Mouse (Mus musculus) thymus, postnatal 36 days (tissue): ENCODE data around the gene Ank3.
A peak's percentile ranks its signal among the peaks of the same experiment; 100 is the strongest.

ENCODE experiments used
- DNase-seq, 2 experiments: peaks; one replicate each; pipeline ENCODE4 v3.0.0; 2022; ENCODE audit warnings: mixed read lengths in 2 of 2

Ank3 gene

DNA sequence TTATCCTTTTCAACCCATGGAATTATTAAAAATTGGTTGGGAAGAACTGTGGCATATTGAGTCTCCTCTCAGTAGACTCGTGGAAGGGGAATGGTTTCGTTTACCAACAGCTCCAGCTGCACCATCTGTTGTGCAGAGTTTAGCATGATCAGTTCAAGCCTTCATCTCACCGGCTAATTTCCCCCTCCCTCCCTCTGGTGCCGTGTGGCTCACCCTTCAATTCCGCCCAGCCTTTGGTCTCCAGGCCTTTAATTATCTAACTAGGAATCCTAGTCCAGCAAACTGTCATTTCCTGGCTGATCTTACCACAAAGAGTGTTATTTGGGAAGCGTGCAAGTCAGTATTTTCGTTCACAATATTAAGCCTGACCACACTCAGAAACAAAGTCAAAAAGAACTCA lies 393.4 kb downstream of the Ank3 start:
- no peak for DNase-seq

DNA sequence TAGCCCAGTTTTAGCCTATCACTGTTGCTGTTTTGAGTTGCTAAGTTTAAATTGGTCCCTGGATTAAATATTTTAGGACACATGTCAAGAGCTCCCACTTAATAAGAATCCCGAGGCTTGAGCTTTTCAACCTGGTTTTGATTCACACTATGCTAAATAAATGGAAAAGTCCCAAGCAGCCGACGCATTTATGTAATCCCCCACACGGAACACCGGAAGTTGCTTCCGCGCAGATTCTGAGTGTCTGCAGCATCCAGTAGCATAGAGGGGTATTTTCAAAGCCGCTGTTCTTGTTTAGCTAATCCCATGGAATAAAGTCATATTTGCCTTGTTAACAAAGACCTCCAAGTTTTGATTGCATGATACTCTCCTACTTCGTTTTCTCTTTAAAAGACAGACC lies 393.8 kb downstream of the Ank3 start:
- no peak for DNase-seq

DNA sequence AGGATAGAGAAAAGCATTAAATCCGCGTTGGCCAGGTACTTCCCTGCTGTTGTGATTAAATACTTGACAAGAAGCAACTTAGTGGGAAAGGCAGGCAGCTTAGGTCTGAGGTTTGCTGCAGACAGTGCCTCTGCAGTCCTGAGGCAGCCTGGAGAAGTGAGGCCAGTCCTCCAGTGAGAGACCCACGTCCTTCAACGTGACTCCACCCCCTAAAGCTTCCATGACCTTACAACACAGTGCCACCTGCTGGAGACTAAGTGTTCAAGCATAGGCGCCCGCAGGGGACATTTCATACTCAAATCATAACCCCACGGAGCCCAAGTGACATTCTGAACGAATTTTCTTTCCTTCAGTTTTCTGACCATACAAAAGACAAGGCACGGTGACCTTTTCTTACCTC lies 394.5 kb downstream of the Ank3 start:
- DNase-seq, result peak; percentile 8 to 19

DNA sequence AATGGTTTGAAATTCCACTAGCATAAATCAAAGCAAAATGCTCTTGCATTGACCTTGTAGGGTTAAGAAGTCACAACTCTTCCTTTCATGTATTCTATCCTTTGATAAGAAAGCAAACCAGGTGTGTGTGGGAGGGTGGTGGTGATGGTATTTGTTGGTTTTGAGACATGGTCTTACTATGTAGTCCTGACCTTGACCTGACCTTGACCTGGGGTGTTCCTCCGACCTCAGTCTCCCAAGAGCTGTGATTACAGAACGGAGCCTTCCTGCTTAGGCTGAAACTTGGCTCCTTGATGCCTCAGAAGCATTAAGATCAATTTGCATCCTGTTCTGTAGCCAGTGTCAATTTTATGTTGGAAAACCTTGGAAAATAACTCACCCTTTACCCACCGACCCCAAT lies 397.1 kb downstream of the Ank3 start:
- DNase-seq, result no peak

DNA sequence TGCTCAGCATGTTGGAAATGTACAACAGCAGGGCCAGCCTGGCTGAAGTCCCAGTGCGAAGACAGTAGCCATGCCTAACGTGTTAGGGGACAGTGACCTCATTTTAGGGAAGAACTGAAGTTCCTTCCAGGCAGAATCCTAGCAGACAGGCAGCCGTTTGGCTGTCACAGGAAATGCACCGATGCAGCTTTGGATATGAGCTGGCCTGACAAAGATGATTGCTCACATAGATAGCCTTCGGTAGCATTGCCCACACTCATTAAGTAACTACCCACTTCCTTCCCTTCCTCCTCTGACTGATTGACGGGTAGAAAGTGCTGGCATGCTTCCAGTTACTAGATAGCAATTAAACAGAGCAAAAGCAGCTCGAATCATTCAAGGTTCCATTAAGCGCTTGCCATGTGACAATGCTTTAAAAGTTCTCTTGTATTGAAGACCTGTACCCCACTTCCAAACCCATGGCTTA lies 397.9 kb downstream of the Ank3 start:
- DNase-seq, result no peak

DNA sequence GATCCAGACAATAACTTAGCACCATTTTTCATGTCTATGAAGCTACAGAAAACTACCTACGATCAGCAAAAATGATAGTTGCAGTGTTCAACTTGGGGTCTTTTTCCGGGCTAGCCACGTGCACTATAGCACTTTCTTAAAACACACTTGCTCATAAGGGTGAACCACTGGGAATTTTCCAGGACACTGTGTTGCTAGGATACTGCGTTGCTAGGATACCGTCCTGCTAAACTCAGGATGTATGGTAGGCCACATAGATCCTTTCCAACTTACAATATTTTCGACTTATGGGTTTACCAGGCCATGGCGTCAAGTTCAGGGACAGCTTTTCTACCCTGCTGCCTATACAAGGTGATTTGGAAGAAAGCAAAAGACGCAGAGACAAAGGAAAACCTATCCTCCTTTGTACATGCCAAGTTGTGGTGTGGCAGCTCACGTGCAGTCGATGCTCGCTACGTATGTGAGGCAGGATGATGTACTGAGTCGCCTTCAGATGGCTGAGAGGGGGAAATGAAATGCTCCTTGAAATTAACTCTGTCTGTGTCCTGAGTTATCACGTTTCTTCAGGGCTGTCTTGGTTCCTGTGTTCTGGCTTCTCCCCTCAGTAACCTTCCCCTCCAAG lies 404.7 kb downstream of the Ank3 start:
- DNase-seq, result no peak

DNA sequence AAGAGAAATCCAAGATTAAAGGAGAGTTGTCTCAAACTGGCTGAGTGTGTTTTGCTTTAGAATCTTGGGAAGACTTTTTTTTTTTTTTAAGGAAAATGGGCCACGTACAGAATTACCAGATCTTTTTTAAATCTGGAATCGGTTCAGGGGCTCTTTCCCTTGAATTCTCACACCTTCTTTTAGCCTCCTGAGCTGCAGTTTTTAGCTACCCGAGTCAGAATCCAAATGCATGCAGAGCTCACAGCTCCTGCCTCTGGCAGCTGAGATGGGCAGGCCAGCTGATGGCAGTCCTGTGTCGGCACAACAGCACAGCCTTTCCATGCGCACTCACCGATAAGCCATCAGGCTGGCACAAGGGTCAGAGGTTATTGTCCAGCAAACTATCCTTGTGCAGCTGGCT lies 406.0 kb downstream of the Ank3 start:
- DNase-seq, result no peak

DNA sequence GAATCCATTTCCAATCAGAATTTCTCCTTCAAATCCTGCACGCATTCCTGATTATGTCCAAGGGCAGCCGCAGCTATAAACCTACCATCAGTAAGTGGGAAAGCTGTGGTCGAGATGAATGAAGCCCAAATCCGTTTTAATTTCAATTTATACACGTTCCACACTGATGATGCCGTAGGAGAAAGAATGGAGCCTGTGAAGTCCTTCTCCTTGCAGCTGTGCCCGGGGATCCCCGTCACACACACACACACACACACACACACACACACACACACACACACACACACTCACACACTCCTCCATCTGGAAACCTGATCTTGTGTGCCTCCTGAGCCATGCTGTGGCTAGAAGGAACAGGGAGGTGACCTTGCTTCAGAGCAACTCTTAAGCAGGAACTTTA lies 412.2 kb downstream of the Ank3 start:
- no peak for DNase-seq

DNA sequence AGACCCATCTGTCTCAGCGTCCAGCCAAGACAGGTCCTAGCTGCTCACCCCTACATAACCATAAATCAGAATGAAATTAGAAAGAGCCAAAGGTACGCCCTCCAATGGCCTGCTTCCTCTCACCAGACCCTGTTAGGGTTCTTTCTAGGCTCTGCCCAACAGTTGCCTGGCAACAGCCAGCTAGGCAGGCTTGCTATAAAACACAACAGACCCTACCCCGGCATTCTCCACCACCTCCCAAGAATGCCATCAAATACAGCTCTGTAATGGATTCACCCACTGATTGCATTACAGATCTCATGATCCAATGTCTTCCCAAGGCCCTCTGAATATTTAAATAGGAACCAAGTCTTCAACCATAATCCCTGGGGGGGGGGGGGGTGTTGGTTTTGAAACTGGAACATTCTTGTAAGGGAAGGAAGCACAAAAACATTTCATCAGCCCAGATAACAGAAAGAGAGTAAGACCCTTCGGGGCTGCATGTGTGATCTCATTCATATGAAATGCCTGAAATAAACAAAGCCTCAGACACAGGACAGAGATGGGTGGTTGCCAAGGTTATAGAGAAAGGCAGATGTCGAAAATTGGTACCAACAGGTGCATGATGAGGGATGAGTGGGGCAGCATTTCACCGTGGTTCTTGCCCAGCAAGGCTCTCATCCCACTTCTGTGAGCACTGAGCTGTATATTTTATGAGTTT lies 415.4 kb downstream of the Ank3 start:
- DNase-seq, result no peak

DNA sequence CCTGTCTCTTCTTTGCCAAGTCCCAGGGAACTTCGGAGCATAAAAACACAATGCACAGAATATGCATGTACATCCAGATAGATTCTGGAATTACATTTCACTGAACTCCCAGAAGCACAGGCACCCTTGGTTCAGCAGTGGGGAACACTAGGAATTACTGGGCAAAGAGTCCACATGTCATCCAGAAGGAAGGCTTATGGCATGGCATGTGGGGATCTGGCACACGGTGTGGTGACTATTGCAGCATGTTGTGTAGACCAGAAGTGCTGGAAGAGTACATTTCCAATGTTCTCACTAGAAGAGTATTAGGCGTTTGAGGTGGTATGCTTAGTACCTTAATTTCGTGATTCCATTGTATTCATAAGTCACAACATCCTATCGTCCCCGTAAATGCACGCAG lies 422.7 kb downstream of the Ank3 start:
- DNase-seq, result no peak

DNA sequence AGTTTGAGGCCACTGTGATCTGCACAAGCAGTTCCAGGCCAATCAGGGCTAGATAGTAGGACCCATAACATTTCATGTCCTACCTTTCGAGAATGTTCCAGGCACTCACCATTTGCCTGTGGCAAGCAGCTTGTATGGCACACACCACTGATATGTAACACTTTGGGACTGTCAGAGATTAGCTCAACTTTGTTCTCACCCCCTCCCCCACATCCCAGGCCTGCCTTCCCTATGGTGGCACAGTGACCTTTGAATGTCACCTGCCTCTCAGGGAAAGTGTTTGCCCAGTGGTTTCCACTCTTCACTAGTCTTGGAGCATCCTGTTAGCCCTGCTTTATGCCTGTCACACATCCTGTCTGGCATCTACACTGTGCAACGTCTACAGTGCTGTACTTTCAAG lies 430.2 kb downstream of the Ank3 start:
- no peak for DNase-seq

DNA sequence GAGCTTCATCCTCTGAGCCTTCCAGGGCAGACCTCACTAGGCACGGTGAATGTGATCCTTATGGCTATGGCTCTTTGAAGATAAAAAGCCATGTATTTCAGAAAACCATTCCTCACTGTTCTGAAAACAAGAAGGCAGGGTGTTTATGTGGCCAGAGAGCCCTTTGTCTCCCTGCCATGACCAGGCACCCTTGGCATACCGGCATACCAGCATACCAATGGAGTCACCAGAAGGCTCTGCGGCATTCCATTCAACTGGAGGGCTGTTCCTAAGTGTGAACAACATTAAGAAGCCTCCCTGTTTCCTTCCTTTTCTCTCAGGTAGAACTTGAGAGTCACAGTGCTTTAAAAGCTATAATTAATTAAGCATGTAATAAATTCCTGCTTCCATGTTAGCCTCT lies 430.7 kb downstream of the Ank3 start:
- no peak for DNase-seq

DNA sequence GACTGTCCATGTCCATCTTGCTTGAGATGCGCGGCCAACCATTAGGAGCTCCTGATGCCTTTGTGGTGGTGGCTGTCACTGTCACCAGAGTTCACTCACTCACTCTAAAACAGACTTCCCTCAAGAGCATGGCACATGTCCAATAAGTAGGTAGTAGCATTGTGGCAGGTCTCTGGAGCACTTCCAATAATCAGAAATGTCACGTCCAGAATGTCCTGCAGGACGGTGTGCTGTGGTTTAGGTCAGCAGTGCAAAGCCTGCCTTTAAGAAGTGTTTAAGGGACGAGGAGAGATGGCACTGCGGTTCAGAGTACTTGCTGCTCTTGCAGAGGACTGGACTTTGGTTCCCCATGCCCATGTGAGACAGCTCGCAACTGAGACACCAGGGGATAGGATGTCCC lies 433.0 kb downstream of the Ank3 start:
- DNase-seq, result no peak

DNA sequence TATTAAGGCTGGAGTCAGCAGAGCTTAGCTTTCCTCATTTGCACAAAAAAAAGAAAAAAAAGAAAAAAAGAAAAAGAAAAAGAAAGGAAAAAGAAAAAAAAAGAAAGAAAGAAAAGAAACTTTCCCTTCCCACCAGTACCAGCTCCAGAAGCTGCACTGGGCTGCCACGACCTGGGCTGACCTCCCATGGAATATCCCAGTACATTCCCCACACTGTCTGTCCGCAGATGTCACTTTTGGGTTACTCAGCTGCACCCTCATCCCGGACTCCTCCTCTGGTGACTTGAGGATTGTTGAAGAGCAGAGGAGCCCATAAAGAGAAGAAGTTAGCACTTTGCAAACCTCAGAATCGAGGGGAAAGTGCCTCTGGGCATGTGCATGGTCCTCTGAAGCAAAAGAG lies 433.7 kb downstream of the Ank3 start:
- no peak for DNase-seq

DNA sequence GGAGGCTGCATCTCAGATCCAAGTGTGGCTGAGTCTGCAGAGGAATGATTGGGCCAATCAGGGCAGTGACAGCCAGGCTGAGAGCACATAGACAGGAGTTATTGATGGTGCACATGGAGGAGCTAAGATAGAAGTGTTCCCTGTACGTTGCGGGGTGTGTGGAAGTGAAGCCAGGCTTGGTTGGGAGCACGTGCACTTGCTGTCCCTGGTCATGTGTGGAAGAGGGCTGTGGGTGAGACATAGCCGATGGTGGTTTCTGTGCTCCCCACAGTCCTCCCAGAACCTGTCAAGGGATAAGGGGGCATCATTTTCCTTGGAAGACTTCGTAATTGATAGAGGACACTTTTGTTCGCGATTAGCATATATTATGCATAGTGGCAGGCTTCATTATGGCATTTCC lies 434.2 kb downstream of the Ank3 start:
- DNase-seq, result no peak

DNA sequence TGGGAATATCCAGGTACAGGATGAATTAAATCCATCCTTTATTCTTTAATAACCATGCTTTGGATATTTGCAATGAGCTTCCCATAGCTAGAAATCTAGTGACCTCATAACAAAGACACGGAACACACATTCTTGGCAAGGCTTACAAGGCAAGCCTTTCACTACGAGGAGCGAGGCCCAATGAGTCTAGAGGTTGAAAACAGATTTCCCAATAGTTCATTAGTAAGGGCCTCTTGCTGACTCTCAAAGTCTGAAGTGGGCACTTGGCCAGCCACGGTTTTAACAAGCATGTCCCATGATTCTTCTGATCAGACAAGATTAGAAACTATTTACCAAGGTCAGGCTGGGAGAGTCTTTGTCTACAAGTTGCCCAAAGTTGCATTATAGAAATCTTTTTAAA lies 436.1 kb downstream of the Ank3 start:
- no peak for DNase-seq

DNA sequence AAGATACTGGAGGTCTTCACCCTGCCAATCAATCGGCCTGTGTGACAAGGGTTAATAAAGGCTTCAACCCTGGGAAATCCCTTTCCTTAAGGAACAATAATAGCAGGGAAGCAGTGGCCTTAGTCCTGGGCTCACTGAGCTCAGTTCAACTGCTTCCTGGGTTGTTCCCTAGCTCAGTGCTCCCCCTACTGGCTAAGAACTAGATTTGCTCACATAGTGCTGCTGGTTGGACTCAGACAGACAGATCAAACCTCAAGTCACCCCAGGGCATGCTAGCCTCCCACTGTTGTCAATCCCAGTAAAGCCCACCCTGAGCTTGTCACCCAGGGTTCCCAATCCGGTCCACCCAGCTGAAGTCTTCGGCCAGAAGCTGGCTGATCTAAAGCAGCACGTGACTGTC lies 447.2 kb downstream of the Ank3 start:
- peak in 1 of 2 experiments; percentile 7 for DNase-seq

DNA sequence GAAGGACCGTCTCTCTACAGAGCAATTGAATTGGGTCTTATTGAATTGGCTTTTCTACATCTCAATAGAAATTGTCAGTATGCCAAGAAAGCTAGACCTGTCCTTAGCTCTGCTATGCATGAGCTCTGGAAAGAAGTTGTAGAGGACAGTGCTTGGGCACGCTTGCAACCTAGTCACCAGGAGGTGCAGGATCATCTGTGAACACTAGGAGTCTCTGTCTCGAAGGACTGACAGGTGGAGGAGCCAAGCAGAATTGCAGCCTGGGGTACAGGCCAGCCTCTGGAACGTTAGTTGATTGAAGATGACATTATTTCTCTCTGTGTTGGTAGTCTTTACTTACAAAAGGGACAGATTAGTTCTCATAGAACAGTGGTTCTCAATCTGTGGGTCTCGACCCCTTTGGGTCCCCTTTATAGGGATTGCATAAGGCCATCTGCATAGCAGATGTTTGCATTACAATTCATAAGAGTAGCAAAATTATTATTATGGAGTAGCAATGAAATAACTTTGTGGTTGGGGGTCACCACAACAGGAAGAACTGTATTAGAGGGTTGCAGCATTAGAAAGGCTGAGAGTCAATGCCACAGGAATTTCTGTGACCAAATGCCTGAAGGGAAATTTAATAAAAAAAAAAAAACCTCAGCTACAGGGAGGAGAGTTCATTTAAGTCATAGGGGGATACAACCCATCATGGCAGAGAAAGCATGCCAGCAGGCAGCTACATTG lies 454.0 kb downstream of the Ank3 start:
- no peak for DNase-seq

DNA sequence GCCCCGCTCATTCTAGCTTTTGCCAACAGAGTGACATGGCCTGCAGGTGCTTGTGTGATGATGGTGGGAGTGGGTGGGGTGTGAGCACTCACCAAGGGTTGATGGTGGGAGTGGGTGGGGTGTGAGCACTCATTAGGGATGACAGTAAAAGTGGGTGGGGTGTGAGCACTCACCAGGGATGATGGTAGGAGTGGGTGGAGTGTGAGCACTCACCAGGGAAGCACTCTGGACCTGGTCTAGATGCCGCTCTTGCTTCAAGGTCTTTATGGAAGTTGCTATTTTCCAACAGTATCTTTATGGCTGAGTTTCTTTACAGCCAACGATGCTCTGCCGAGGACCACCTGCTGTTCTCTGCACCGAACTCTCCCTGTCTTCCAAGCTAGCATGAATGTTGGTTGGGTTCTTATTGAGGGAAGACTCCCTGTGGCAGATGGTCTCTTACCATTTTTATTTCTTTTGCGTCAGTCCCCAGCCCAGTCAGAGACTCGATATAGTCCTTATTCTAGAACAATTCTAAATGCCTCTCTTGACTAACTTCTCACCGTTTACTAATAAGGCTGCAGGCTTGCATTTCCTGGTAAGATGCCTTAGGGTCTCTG lies 456.1 kb downstream of the Ank3 start:
- DNase-seq, result no peak

DNA sequence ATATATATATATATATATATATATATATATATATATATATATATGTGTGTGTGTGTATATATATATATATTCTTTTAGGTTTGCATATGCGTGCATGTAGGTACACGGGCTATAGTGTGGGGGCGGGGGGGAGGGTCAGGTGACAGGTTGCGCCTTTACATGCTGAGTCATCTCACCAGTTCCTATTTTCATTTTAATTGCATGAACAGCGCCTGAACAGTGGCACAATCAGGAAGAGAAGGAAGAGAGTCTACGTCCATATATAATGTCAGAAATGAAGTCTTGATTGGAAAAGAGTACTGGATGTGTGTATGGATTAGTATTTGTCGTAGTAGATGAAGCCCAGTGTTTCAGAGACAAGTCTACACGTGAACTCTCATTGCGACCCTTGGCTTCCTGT lies 459.4 kb downstream of the Ank3 start:
- no peak for DNase-seq

DNA sequence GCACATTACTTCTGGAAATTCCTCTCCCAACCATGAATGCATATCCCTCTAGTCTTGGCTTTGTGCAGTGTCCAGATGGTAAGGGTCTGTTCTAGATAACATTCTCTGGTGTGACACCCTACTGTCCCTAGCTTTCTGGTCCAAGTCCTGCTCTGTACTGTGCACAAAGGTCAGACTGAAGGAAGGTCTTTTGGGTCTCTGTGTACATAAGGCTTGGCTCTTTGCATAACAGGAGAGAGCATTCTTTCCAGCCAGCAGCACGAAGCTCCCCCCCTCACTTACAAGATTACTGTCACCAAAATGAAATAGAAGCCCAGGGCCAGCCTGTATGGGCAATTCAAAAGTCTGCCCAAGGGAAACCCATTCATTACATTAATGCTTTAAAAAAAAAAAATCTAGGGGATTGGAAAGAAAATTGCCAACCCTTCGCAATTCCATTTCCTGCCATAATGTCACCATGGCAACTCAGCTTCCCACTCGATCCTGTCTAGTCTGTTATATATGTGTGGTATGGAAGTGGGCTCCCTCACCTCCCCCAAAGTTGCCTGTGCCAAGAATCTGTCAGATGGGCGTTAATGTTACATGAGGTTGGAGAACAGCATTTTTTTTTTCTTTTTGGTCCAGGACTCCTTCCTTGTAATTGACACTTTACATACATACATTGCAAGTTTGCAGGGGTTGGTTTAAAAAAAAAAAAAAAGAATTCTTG lies 460.5 kb downstream of the Ank3 start:
- no peak for DNase-seq

DNA sequence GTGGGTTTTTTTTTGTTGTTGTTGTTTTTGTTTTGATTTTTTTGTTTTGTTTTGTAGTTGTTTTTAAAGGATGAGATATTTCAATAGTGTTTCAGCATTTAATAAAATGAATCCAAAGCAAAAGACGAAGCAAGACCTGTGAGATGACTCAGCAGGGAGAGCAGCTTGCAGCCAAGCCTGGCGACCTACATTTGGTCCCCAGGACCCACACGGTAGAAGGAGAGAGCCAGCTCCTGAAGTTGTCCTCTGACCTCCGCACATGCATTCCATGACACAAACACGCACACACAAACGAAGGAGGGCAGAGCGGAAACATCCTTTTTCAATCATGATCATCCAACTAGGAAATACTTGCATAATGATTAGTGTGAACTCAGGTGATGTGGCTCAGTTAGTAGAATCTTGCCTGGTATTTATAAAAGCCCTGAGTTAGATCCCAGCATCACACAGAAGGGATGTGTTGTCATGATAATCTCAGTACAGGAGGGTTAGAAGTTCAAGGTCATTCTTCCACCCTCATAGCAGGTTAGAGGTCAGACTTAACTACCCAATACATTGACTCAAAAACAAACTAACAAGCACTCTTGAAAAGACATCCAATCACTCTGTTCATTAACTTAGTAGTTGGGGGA lies 461.4 kb downstream of the Ank3 start:
- no peak for DNase-seq

DNA sequence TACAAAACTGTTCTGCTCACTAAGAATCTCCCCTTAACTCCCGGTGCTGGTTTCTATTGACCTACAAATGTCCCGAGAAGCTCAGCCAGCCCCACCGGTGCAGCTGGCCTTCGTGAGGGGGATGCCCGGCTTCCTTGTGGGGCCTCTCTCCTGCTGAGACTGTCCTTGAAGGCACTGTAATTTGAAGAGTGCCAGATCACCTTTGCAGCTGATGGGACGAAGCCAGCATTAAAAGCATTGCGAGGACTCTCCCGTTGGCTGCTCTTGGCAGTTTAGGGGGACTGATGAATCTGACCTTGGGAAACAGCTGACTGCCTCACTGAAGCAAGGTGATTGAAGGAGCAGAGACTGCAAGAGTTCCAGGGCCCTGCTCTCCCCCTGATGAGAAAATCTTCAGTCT lies 464.3 kb downstream of the Ank3 start:
- no peak for DNase-seq
